ENCODE assay signal across 15 mouse cellular contexts in the genomic region with DNA sequence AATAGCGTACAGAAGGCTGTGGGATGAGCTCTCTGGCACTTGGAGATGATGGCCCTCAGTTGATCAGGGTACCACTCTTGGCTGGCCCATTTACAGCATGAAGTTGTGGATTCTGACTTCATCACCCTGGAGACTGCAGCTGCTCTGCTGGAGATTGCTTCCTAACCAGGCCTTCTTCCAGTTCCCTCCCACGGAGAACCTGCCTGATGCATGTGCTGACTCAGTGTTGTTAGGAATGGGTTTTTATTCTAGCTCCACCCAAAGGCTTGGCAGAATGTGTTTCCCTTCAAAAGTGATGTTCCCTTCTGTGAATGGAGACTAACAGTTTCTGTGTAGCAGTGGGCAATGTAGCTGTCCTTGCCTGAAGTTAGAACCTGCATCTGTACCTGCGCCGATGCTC. TPM values are rescaled to one million over a fixed set of nuclear protein-coding genes. Genes with fewer than 3 reads are reported as not detected.
DNase-seq lines count a peak whose midpoint lies in the region; ATAC-seq and TF ChIP-seq lines count a peak whose summit lies in the region.
"Had no signal": no experiment of that assay in that cellular context is flagged by ENCODE, and none has a peak within 500 bp of the region (broad histone marks: within the 10 kb centered on the region; RNA-seq: fewer than 3 reads in every experiment).

No protein-coding gene starts in this region.

- no peaks in the 10 kb centered on the region for H3K4me1 ChIP-seq in kidney, postnatal 0 days (replicated peaks; ENCODE audit: insufficient read depth, low read length)
- H3K4me1 ChIP-seq: hindbrain, embryonic 15.5 days; megakaryocyte, embryonic 14.5 days had no signal

- ATAC-seq in kidney, postnatal 0 days (replicated peaks; ENCODE audit: low FRiP score, low read depth): 0 out of 2 replicates have a peak, but pooled peaks have one; percentile 10
- ATAC-seq: forebrain, embryonic 14.5 days had no signal

- no peak overlapping the region for H3K4me3 ChIP-seq in kidney, postnatal 0 days (replicated peaks; ENCODE audit: low read depth, low read length)
- H3K4me3 ChIP-seq: hindbrain, embryonic 15.5 days; megakaryocyte, embryonic 14.5 days; myocyte had no signal

- H3K27ac ChIP-seq in kidney, postnatal 0 days: peak overlapping the region; percentile 5; the same call in 1 of the 2 replicates
- H3K27ac ChIP-seq: hindbrain, embryonic 15.5 days had no signal

- 83% methylated on average over 4 of the region's 4 CpGs for WGBS in kidney, postnatal 0 days

- H3K27me3 ChIP-seq in kidney, postnatal 0 days (ENCODE audit: insufficient read depth, low read length): no peaks in the 10 kb centered on the region
- H3K27me3 ChIP-seq: hindbrain, embryonic 15.5 days had no signal

- DNase-seq in kidney, postnatal 0 days (ENCODE audit: low spot score): no peak
- no peak for DNase-seq in kidney, adult 11 months
- DNase-seq in brain, adult 2 months (ENCODE audit: low read depth, low spot score): peak; percentile 89
- DNase-seq in layer of hippocampus, postnatal 14 days (ENCODE audit: low spot score in 2 of 2): peak; percentile 41 to 42
- DNase-seq in skeletal muscle tissue, adult 2 months (ENCODE audit: low read depth, low spot score): peak; percentile 28
- DNase-seq in testis, postnatal 10 days (ENCODE audit: low spot score): no peak
- DNase-seq in heart, postnatal 25 days (ENCODE audit: low spot score): no peak
- DNase-seq: adrenal gland, postnatal 10 days; cerebellum, postnatal 36 days; gastrocnemius, postnatal 36 days; thymus, adult 18-20 months had no signal

- H3K36me3 ChIP-seq in kidney, postnatal 0 days (ENCODE audit: insufficient read depth, low read length): no peaks in the 10 kb centered on the region
- H3K36me3 ChIP-seq: hindbrain, embryonic 15.5 days had no signal

- intact Hi-C loops in heart, postnatal 25 days (cut with DNase I): no loop called here

- no peak overlapping the region for H3K4me2 ChIP-seq in kidney, postnatal 0 days (ENCODE audit: low read length)
- H3K4me2 ChIP-seq: hindbrain, embryonic 15.5 days had no signal

- H3K9ac ChIP-seq in kidney, postnatal 0 days (ENCODE audit: low read depth, low read length): no peak overlapping the region
- H3K9ac ChIP-seq: hindbrain, embryonic 15.5 days had no signal

- H3K9me3 ChIP-seq in kidney, postnatal 0 days (replicated peaks; ENCODE audit: low read length): no peaks in the 10 kb centered on the region
- H3K9me3 ChIP-seq: hindbrain, embryonic 15.5 days; megakaryocyte, embryonic 14.5 days had no signal

- TF ChIP-seq CTCF in kidney, postnatal 0 days (IDR thresholded peaks at IDR 0.05; ENCODE audit: low read depth): no peak

RNA-seq across cellular contexts. Expression of a gene that starts 58.2 kb away (rescaled TPM):
- 13.2 and 14.4 TPM in 2 replicates for polyA plus RNA-seq in kidney, postnatal 0 days (2015; fragmentation: Nextera tagmentation; extraction: Ambion mirVana)
- 10 to 100 TPM; 55.1 to 56.4 TPM for total RNA-seq in layer of hippocampus, postnatal 14 days (2021)
- 10 to 100 TPM; 12.0 to 13.5 TPM for total RNA-seq in heart, postnatal 25 days (2021)

Comparison
In these comparisons a context has a peak if more than half of its experiments do, and no peak if none do; other contexts are left out.
1. DNase-seq: peak in brain, adult 2 months (single experiment), layer of hippocampus, postnatal 14 days (2 of 2) and skeletal muscle tissue, adult 2 months (single experiment); none in kidney, postnatal 0 days (single experiment), kidney, adult 11 months (single experiment), testis, postnatal 10 days (single experiment) and heart, postnatal 25 days (single experiment).